Mouse (Mus musculus) ES-Bruce4 (cell line): ENCODE measurements around the gene A030005K14Rik.

Source experiments
- EP300 ChIP-seq: IDR thresholded peaks from 2 replicates; pipeline ENCODE4 v1.6.1; 2011; ENCODE audit warnings: low read depth, low read length; ENCODE audit not compliant: insufficient read depth
- POLR2A ChIP-seq: IDR thresholded peaks from one replicate; pipeline ENCODE4 v1.8.1; 2011; ENCODE audit warnings: low read length; ENCODE audit not compliant: insufficient read depth

- TF ChIP-seq EP300 (no peak), POLR2A (no peak)
These were observed 32.1 kb upstream of the A030005K14Rik start for GRCm38 (mm10) chr1:83091268-83091667.
